Mouse (Mus musculus): ENCODE data around the gene Ctnna2. TPM values are rescaled to one million over a fixed set of nuclear protein-coding genes. Genes with fewer than 3 reads are reported as not detected.

The Ctnna2 gene
- polyA plus RNA-seq, 1 experiment from 2014 or later = 1.7 TPM

DNA sequence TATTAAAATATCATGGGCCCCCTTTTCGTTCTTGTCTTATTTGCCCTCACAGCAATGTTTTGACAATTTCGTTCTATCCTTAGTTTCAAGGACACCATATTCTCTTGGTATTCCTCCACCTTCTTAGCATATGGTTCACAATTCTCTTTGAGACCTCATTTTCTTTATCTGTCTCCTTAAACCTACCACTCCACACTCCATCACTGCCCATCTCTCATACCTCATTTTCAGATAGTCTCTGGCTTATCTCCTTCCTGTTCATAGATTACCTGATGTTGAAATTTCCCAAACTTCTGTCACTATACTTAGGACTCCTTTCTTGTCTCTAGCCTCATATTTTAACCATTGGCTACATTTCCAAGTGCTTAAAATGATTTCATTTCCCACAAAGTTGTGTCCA, 116.1 kb downstream of the Ctnna2 start:
- Histone ChIP-seq H3K27me3 (ENCODE audit: low read depth, poor library complexity, severe bottlenecking) (no peaks in the 10 kb centered on the region), H3K36me3 (no peaks in the 10 kb centered on the region), H3K4me3 (no peak overlapping the region), H3K27ac (no peak overlapping the region), H3K9me3 (replicated peaks) (no peaks in the 10 kb centered on the region), H3K4me1 (no peaks in the 10 kb centered on the region; the same call in 1 of the 2 replicates)
- no peak for DNase-seq (ENCODE audit: low spot score)
- 91% methylated on average over 2 of the region's 2 CpGs for WGBS

DNA sequence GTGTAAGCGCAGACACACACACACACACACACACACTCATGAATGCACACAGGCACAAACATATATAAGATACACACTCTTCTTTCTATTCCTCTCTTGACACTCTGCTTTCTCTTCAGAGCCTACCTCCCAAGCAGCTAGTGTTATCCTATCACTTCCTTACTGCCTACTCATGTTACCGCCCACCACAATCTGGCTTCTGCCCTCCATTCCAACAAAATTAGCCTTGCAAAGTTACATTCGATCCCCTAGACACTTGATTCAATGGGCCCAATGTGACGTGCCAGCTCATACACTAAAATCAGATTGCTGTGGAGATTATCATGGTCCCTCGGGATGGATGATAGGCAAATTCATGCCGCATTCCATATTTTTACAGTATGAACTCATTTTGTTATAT, 116.7 kb downstream of the Ctnna2 start:
- Histone ChIP-seq H3K4me3 (no peak overlapping the region), H3K9me3 (replicated peaks) (no peaks in the 10 kb centered on the region), H3K36me3 (no peaks in the 10 kb centered on the region), H3K27me3 (ENCODE audit: low read depth, poor library complexity, severe bottlenecking) (no peaks in the 10 kb centered on the region), H3K27ac (no peak overlapping the region), H3K4me1 (no peaks in the 10 kb centered on the region)
- WGBS = 86% methylated on average over 6 of the region's 6 CpGs
- no peak for DNase-seq (ENCODE audit: low spot score)

DNA sequence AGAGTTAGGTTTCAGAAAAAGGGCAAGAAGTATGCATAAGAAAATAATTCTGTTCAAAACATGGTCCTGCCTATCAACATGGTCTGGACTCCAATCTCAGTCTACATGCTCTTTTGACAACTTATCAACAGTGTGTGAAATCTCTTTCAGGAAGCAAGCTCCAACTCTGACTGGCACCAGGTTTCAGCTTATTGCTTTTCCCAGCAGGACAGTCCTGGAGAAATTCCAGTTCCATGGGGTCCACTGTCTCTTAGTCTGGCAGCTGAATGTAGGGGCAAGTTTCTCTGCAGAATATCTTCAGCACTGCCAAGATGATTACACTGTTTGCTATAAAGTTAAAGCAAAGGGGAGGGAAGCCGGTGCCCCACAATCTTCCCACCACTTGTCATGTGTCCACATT, 130.1 kb downstream of the Ctnna2 start:
- WGBS = 95% methylated on average over 1 of the region's 1 CpGs
- no peak for DNase-seq (ENCODE audit: low spot score)
- H3K36me3 ChIP-seq = no peaks in the 10 kb centered on the region
- H3K4me3 ChIP-seq = no peak overlapping the region
- H3K27me3 ChIP-seq (ENCODE audit: low read depth, poor library complexity, severe bottlenecking) = no peaks in the 10 kb centered on the region
- no peaks in the 10 kb centered on the region for H3K4me1 ChIP-seq
- H3K9me3 ChIP-seq (replicated peaks) = no peaks in the 10 kb centered on the region
- H3K27ac ChIP-seq = no peak overlapping the region

DNA sequence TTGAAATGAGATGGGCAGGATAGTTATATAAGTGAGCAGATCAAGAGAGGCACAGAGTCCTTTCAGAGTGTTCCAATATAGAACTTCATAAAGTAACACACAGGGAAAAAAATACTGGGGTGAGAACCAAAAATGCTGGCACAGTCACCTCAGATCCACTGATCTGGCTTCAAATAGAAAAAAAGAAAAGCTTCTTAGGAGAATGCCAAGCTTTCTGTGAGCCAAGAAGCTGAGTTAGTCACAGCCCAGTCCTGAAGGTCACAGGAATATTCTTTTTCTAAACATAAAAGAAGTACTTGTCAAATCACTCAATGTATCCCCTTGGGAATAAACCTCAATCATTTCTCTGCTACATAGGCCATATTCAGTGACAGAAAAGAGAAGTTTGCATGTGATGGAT, 130.7 kb downstream of the Ctnna2 start:
- no peak for DNase-seq (ENCODE audit: low spot score)
- H3K27me3 ChIP-seq (ENCODE audit: low read depth, poor library complexity, severe bottlenecking) = no peaks in the 10 kb centered on the region
- no peak overlapping the region for H3K4me3 ChIP-seq
- H3K9me3 ChIP-seq (replicated peaks) = no peaks in the 10 kb centered on the region
- no peaks in the 10 kb centered on the region for H3K36me3 ChIP-seq
- H3K27ac ChIP-seq = no peak overlapping the region
- H3K4me1 ChIP-seq = no peaks in the 10 kb centered on the region

DNA sequence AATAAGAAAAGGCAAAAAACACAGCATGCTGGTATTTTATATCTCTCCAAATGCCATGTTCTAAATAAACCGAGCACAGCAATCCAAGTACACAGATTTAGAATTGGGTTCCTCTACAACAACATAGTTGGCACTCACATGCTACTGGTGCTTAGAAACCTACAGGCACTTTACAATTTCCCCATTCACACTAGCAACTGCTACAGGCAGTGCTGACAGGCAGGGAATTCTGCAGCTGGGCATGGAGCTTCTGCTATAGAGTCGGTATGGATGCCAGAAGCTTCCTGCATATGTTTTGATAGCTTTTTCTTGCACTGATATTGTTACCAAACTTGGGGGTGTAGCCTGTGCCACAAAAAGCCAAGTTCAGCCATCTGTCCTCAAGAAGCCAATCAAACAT, 131.8 kb downstream of the Ctnna2 start:
- Histone ChIP-seq H3K27me3 (ENCODE audit: low read depth, poor library complexity, severe bottlenecking) (no peaks in the 10 kb centered on the region), H3K4me3 (no peak overlapping the region), H3K27ac (no peak overlapping the region), H3K9me3 (replicated peaks) (no peaks in the 10 kb centered on the region), H3K36me3 (no peaks in the 10 kb centered on the region), H3K4me1 (no peaks in the 10 kb centered on the region)
- DNase-seq (ENCODE audit: low spot score) = no peak
- WGBS = 93% methylated on average over 2 of the region's 2 CpGs

DNA sequence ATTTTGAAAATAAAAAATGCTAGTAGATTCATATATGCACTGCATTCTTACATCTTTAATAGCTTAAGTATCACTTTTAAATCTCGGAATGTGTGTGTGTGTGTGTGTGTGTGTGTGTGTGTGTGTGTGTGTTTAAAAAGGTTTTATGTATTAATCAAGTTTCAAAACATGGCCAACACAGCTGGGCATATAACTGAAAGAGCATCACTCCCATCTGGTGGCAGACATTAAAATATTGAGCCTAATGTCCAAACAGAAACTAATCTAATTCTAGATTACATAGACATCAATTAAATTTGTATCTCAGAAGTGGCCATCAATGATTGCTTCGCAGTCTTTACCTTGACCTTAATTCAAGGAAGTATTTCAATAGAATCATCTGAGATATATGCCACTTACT, 140.4 kb downstream of the Ctnna2 start:
- Histone ChIP-seq H3K9me3 (replicated peaks) (no peaks in the 10 kb centered on the region), H3K4me1 (no peaks in the 10 kb centered on the region), H3K27me3 (ENCODE audit: low read depth, poor library complexity, severe bottlenecking) (no peaks in the 10 kb centered on the region), H3K36me3 (no peaks in the 10 kb centered on the region), H3K27ac (no peak overlapping the region), H3K4me3 (no peak overlapping the region)
- no peak for DNase-seq (ENCODE audit: low spot score)
- 80% methylated on average over 2 of the region's 2 CpGs for WGBS

DNA sequence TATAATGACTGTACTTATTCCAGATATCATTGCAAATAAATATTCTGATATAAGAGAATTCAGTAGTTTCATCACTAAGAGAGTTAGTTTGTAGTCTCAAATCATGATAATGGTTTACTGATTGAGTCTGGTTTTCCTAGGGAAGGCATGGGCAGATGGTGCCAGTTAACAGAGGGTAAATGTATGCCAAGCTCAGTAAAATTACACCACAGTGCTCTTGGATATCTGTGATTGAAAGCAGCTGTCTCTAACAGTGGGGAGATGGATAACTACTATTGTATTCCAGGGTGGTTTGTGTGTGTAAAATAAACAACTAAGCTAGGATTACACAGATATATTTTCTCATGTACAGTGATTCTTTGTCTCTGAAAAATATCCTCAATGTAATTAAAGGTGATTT, 140.8 kb downstream of the Ctnna2 start:
- Histone ChIP-seq H3K27ac (no peak overlapping the region), H3K36me3 (no peaks in the 10 kb centered on the region), H3K4me3 (no peak overlapping the region), H3K27me3 (ENCODE audit: low read depth, poor library complexity, severe bottlenecking) (no peaks in the 10 kb centered on the region), H3K4me1 (no peaks in the 10 kb centered on the region), H3K9me3 (replicated peaks) (no peaks in the 10 kb centered on the region)
- no peak for DNase-seq (ENCODE audit: low spot score)

DNA sequence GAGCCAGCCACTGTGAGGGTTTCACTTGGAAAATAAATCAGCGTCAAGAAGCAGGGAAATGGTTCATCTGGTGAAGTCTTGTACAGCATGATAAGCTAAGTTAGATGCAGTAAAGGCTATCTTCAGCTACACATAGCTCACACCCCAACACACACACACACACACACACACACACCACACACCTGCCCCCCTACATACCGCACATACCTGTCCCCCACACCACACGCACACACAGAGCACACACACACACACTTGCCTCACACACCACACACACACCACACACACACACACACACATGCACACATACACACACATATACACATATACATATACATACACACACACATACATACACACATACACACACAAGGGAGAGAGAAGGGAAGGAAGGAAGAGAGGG, 142.0 kb downstream of the Ctnna2 start:
- Histone ChIP-seq H3K4me3 (no peak overlapping the region), H3K27ac (no peak overlapping the region), H3K4me1 (no peaks in the 10 kb centered on the region), H3K36me3 (no peaks in the 10 kb centered on the region), H3K27me3 (ENCODE audit: low read depth, poor library complexity, severe bottlenecking) (no peaks in the 10 kb centered on the region), H3K9me3 (replicated peaks) (no peaks in the 10 kb centered on the region)
- no peak for DNase-seq (ENCODE audit: low spot score)
- WGBS = 93% methylated on average over 3 of the region's 3 CpGs

DNA sequence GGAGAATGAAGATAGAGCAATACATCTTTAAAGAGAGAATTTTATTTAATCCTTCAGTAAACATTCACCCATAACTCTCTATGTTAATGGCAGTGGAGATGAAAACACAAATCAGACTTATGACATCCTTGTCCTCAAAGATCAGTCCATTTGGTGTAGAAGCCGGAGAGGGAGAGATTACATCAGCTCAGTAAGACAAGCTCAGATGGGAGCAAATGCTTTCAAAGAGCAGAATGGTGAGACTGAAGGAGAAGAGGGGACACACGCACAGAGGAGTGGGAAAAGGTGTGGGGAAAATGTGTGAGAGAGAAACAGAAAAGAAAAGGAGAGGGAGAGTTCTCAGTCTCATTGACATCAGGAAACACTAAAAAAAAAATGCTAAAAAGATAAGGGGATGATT, 144.8 kb downstream of the Ctnna2 start:
- no peaks in the 10 kb centered on the region for H3K36me3 ChIP-seq
- WGBS = 90% methylated on average over 2 of the region's 2 CpGs
- DNase-seq (ENCODE audit: low spot score) = no peak
- no peak overlapping the region for H3K27ac ChIP-seq
- H3K9me3 ChIP-seq (replicated peaks) = no peaks in the 10 kb centered on the region
- no peaks in the 10 kb centered on the region for H3K27me3 ChIP-seq (ENCODE audit: low read depth, poor library complexity, severe bottlenecking)
- no peak overlapping the region for H3K4me3 ChIP-seq
- H3K4me1 ChIP-seq = no peaks in the 10 kb centered on the region

DNA sequence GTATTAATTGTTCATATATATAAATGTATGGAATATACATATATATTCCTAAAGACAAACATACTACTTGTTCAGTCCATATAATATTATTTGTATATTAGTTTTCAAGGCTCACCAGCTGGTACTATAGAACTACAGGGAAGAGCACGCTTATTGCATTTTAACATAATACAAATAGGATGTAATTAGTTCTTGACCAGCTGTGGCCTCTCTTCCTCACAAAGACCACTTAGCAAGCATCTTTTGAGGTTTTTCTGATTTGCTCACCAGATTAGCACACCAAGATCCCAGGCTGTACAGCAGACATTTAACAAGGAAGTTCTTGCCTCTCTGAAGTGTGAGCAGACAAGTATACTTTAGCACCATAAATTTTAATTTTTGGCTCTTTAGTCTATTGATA, 152.0 kb downstream of the Ctnna2 start:
- WGBS = 79% methylated on average over 1 of the region's 1 CpGs
- no peaks in the 10 kb centered on the region for H3K36me3 ChIP-seq
- no peaks in the 10 kb centered on the region for H3K27me3 ChIP-seq (ENCODE audit: low read depth, poor library complexity, severe bottlenecking)
- H3K4me1 ChIP-seq = no peaks in the 10 kb centered on the region
- no peak overlapping the region for H3K27ac ChIP-seq
- no peak overlapping the region for H3K4me3 ChIP-seq
- DNase-seq (ENCODE audit: low spot score) = no peak
- no peaks in the 10 kb centered on the region for H3K9me3 ChIP-seq (replicated peaks)

DNA sequence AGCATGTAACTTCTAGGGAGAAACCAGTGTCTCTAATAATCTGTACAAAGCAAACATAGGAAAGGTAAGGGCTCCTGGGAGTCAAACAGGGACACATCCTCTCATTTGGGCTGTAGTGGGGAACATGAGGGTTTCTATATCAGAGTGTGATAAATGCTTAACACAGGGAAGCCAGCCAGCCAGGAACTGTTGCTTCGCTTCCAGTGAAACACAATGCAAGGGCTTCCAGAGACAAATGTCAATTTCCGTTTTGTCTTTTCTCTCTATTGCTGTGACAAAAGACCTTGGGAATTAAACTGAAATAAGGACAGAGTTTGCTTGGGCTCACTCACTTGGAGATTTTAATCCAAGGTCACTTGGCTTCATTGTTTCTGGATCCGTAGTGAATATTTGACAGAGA, 162.4 kb downstream of the Ctnna2 start:
- no peak overlapping the region for H3K27ac ChIP-seq
- no peaks in the 10 kb centered on the region for H3K36me3 ChIP-seq
- H3K4me1 ChIP-seq = no peaks in the 10 kb centered on the region
- H3K9me3 ChIP-seq (replicated peaks) = no peaks in the 10 kb centered on the region
- H3K4me3 ChIP-seq = no peak overlapping the region
- whole genome bisulfite sequencing = 91% methylated on average over 3 of the region's 3 CpGs
- DNase-seq (ENCODE audit: low spot score) = no peak
- H3K27me3 ChIP-seq (ENCODE audit: low read depth, poor library complexity, severe bottlenecking) = no peaks in the 10 kb centered on the region

DNA sequence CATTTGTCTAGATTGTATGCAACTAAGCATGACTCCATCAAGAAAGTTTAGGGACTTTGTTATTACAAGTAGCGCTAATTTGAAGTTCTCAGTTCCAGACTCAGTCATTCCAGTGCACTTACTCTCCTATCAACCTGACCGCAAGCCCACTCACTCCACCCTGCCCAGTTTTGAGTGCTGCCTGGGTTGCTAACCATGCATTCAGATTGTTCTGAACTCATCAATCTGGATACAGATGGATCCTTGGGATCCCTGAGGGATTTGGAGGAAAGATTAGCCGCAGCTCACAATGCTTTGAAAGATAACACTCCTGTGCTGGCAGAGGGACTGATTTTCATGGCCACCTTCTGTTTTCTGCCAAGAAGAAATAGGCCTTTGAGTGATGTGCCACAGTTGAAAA, 168.5 kb downstream of the Ctnna2 start:
- H3K4me1 ChIP-seq = no peaks in the 10 kb centered on the region
- 78% methylated on average over 3 of the region's 3 CpGs for WGBS
- H3K27me3 ChIP-seq (ENCODE audit: low read depth, poor library complexity, severe bottlenecking) = no peaks in the 10 kb centered on the region
- no peak for DNase-seq (ENCODE audit: low spot score)
- no peak overlapping the region for H3K4me3 ChIP-seq
- no peak overlapping the region for H3K27ac ChIP-seq
- H3K36me3 ChIP-seq = no peaks in the 10 kb centered on the region
- H3K9me3 ChIP-seq (replicated peaks) = no peaks in the 10 kb centered on the region

DNA sequence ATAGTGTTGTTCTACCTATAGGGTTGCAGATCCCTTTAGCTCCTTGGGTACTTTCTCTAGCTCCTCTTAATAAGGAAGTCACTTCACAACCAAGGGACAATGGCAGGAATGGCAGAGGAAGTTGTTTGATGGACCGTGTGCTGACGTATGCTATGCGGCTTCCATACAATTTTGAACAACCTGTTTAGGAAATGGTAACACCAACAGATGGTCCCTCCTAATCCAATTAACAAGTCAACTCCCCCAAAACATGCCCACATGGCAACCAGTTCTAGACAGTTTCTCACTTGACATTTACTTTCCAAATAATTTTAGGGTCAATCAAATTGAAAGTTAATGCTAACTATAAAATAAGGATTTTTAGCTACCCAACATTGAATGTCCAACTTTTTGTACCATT, 176.9 kb downstream of the Ctnna2 start:
- Histone ChIP-seq H3K4me3 (no peak overlapping the region), H3K4me1 (no peaks in the 10 kb centered on the region), H3K9me3 (replicated peaks) (no peaks in the 10 kb centered on the region), H3K27ac (no peak overlapping the region), H3K27me3 (ENCODE audit: low read depth, poor library complexity, severe bottlenecking) (no peaks in the 10 kb centered on the region), H3K36me3 (no peaks in the 10 kb centered on the region)
- 91% methylated on average over 3 of the region's 3 CpGs for WGBS
- no peak for DNase-seq (ENCODE audit: low spot score)

DNA sequence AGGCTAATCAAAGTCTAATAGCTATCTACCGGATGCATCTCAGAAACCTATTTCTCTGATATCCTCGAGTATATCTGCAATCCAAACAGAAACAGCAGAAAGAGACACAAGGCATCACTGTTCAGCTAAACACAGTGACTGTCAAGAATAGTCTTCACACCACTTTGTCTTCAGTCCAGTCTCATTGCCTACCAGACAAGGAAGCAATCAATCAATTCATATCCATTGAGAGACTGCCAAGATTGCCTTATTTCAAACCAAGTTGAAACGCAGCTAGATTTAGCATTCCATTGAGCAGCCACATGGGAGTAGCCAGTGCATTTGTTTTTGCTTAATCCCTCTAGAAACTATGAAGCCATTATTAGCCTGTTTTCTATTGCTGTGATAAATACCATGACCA, 196.2 kb downstream of the Ctnna2 start:
- H3K9me3 ChIP-seq (replicated peaks) = no peaks in the 10 kb centered on the region
- no peak for DNase-seq (ENCODE audit: low spot score)
- H3K4me3 ChIP-seq = no peak overlapping the region

More for the DNA sequence above, 196.2 kb downstream of the Ctnna2 start:
- 84% methylated on average over 3 of the region's 3 CpGs for WGBS
- Histone ChIP-seq H3K36me3 (no peaks in the 10 kb centered on the region), H3K27ac (no peak overlapping the region), H3K27me3 (ENCODE audit: low read depth, poor library complexity, severe bottlenecking) (no peaks in the 10 kb centered on the region), H3K4me1 (no peaks in the 10 kb centered on the region)

Data from limb, embryonic 10.5 days (tissue).